Mouse (Mus musculus) midbrain, postnatal 0 days (tissue): ENCODE results near the gene Foxs1. TPM values are rescaled to one million over a fixed set of nuclear protein-coding genes. Genes with fewer than 3 reads are reported as not detected.

Experiments used
- ATAC-seq: fragments of 200-750 bp; cut with Nextera tagmentation; 2 replicates; pipeline ENCODE4 v1.8.0; 2017; ENCODE audit warnings: moderate number of reproducible peaks, mild to moderate bottlenecking, moderate TSS enrichment, moderate library complexity; ENCODE audit not compliant: low FRiP score
- DNase-seq: peaks from one replicate; pipeline ENCODE4 v3.0.0-alpha.2; 2015; ENCODE audit warnings: low spot score
- H3K27ac ChIP-seq: fragments of 300-500 bp; sonication (generic); 2 replicates; pipeline ENCODE4 v1.5.1; 2014; ENCODE audit warnings: low read depth, mild to moderate bottlenecking, low read length, mixed read lengths
- H3K27me3 ChIP-seq: fragments of 300-500 bp; sonication (generic); 2 replicates; pipeline ENCODE4 v1.6.1; 2014; ENCODE audit warnings: low read length, control low read depth, mixed read lengths; ENCODE audit not compliant: insufficient read depth
- H3K36me3 ChIP-seq: fragments of 300-500 bp; sonication (generic); 2 replicates; pipeline ENCODE4 v1.6.1; 2014; ENCODE audit warnings: low read length, control low read depth, mixed read lengths; ENCODE audit not compliant: insufficient read depth
- H3K4me1 ChIP-seq: fragments of 300-500 bp; sonication (generic); 2 replicates; pipeline ENCODE4 v1.6.1; 2014; ENCODE audit warnings: mild to moderate bottlenecking, control low read depth, antibody characterized with exemption, low read length, mixed read lengths; ENCODE audit not compliant: insufficient read depth
- H3K4me2 ChIP-seq: fragments of 300-500 bp; sonication (generic); 2 replicates; pipeline ENCODE4 v1.6.1; 2014; ENCODE audit warnings: low read depth, mild to moderate bottlenecking, low read length, mixed read lengths; ENCODE audit not compliant: poor library complexity, severe bottlenecking
- H3K4me3 ChIP-seq: fragments of 300-500 bp; sonication (generic); 2 replicates; pipeline ENCODE4 v1.5.1; 2014; ENCODE audit warnings: low read depth, mild to moderate bottlenecking, low read length, moderate library complexity
- H3K9ac ChIP-seq: fragments of 300-500 bp; sonication (generic); replicated peaks from 2 replicates; pipeline ENCODE4 v1.6.1; 2014; ENCODE audit warnings: mild to moderate bottlenecking, low read length, moderate library complexity, mixed read lengths; ENCODE audit not compliant: poor library complexity, severe bottlenecking
- H3K9me3 ChIP-seq: fragments of 300-500 bp; sonication (generic); 2 replicates; pipeline ENCODE4 v1.6.1; 2016; ENCODE audit warnings: low read length, control low read depth
- CTCF ChIP-seq: IDR thresholded peaks from 2 replicates; pipeline ENCODE4 v1.5.1; 2016; ENCODE audit warnings: antibody characterized with exemption, mild to moderate bottlenecking
- WGBS: fragments of 180-500 bp; shearing (Covaris S2); extraction: QIAGEN DNeasy Blood & Tissue Kit; methylation state at CpG from one replicate; pipeline ENCODE4 v1.1.7; 2014; 5-methylcytosine and 5-hydroxymethylcytosine counted together
- polyA plus RNA-seq: library from polyadenylated mRNA; unstranded; fragments of >200 nt; fragmentation: Nextera tagmentation; extraction: Ambion mirVana; gene quantifications from 2 replicates; pipeline ENCODE4 v1.2.1, GENCODE M21; 2015
- total RNA-seq: library from RNA; depleted of rRNA; stranded (reverse); fragments of >200 nt; gene quantifications from 2 replicates; pipeline ENCODE4 v1.2.3, GENCODE M21; 2014

Gene Foxs1
- total and polyA plus RNA-seq, 2 experiments from 2014 or later: 2.4 to 4.0 TPM

- ATAC-seq: no peak
- Histone ChIP-seq H3K4me2 (no peak overlapping the region), H3K36me3 (no peaks in the 10 kb centered on the region), H3K27ac (no peak overlapping the region), H3K27me3 (no peaks in the 10 kb centered on the region), H3K4me1 (peaks cover 6% of the 10 kb centered on the region; the same call in 1 of the 2 replicates), H3K4me3 (no peak overlapping the region), H3K9ac (no peak overlapping the region), H3K9me3 (no peaks in the 10 kb centered on the region)
- WGBS: 71% methylated on average over 5 of the region's 5 CpGs
- no peak for DNase-seq
- TF ChIP-seq CTCF: no peak
Observed at GRCm38 (mm10) chr2:152904127-152904643, 28.8 kb downstream of the Foxs1 start.

GRCm38 (mm10) chr2:152903586-152903985 is 29.4 kb downstream of the Foxs1 start:
- no peak for TF ChIP-seq CTCF
- Histone ChIP-seq H3K27ac (no peak overlapping the region), H3K4me2 (no peak overlapping the region), H3K27me3 (no peaks in the 10 kb centered on the region), H3K36me3 (no peaks in the 10 kb centered on the region), H3K4me3 (no peak overlapping the region), H3K9me3 (no peaks in the 10 kb centered on the region), H3K4me1 (peaks cover 6% of the 10 kb centered on the region; the same call in 1 of the 2 replicates), H3K9ac (no peak overlapping the region)
- DNase-seq (no peak), ATAC-seq (no peak)
- WGBS: 75% methylated on average over 4 of the region's 4 CpGs

GRCm38 (mm10) chr2:152902658-152903057 is 30.4 kb downstream of the Foxs1 start:
- DNase-seq (peak; percentile 58), ATAC-seq (no peak)
- Histone ChIP-seq H3K27ac (no peak overlapping the region), H3K4me1 (peaks cover 6% of the 10 kb centered on the region; the same call in 1 of the 2 replicates), H3K4me3 (no peak overlapping the region), H3K9ac (no peak overlapping the region), H3K27me3 (no peaks in the 10 kb centered on the region), H3K36me3 (no peaks in the 10 kb centered on the region), H3K9me3 (no peaks in the 10 kb centered on the region), H3K4me2 (no peak overlapping the region)
- TF ChIP-seq CTCF: no peak
- WGBS: 7% methylated on average over 3 of the region's 3 CpGs

GRCm38 (mm10) chr2:152901296-152901695 is 31.7 kb downstream of the Foxs1 start:
- Histone ChIP-seq H3K9ac (no peak overlapping the region), H3K4me1 (no peaks in the 10 kb centered on the region), H3K36me3 (no peaks in the 10 kb centered on the region), H3K4me3 (no peak overlapping the region), H3K27ac (no peak overlapping the region), H3K9me3 (no peaks in the 10 kb centered on the region), H3K27me3 (no peaks in the 10 kb centered on the region), H3K4me2 (no peak overlapping the region)
- WGBS: 90% methylated on average over 15 of the region's 15 CpGs
- DNase-seq: no peak
- TF ChIP-seq CTCF: no peak
- no peak for ATAC-seq

GRCm38 (mm10) chr2:152899011-152899410 is 34.0 kb downstream of the Foxs1 start:
- TF ChIP-seq CTCF: no peak
- Histone ChIP-seq H3K9me3 (no peaks in the 10 kb centered on the region), H3K36me3 (no peaks in the 10 kb centered on the region), H3K4me2 (no peak overlapping the region), H3K27me3 (no peaks in the 10 kb centered on the region), H3K4me3 (no peak overlapping the region), H3K4me1 (no peaks in the 10 kb centered on the region), H3K9ac (no peak overlapping the region), H3K27ac (no peak overlapping the region)
- WGBS: 79% methylated on average over 6 of the region's 6 CpGs
- no peak for ATAC-seq
- no peak for DNase-seq

- 86% methylated on average over 3 of the region's 3 CpGs for WGBS
- Histone ChIP-seq H3K27ac (no peak overlapping the region), H3K9ac (no peak overlapping the region), H3K36me3 (no peaks in the 10 kb centered on the region), H3K9me3 (no peaks in the 10 kb centered on the region), H3K4me3 (no peak overlapping the region), H3K27me3 (no peaks in the 10 kb centered on the region), H3K4me1 (no peaks in the 10 kb centered on the region), H3K4me2 (no peak overlapping the region)
- no peak for TF ChIP-seq CTCF
- DNase-seq (no peak), ATAC-seq (no peak)
Observed at GRCm38 (mm10) chr2:152896926-152897325, 36.1 kb downstream of the Foxs1 start.
